Mouse (Mus musculus): ENCODE measurements around the gene Prkcd.

GRCm38 (mm10) chr14:30612962-30613715, 12.9 kb downstream of the Prkcd start:
- no peak for TF ChIP-seq CTCF (IDR thresholded peaks at IDR 0.05; ENCODE audit: borderline replicate concordance, extremely low read depth, insufficient read depth, insufficient read length)
- no peak for TF ChIP-seq POLR2A (IDR thresholded peaks at IDR 0.05; ENCODE audit: borderline replicate concordance, extremely low read depth, insufficient read depth, insufficient read length, poor library complexity, severe bottlenecking)

All from brain, embryonic 14.5 days (tissue).